In the genomic region with DNA sequence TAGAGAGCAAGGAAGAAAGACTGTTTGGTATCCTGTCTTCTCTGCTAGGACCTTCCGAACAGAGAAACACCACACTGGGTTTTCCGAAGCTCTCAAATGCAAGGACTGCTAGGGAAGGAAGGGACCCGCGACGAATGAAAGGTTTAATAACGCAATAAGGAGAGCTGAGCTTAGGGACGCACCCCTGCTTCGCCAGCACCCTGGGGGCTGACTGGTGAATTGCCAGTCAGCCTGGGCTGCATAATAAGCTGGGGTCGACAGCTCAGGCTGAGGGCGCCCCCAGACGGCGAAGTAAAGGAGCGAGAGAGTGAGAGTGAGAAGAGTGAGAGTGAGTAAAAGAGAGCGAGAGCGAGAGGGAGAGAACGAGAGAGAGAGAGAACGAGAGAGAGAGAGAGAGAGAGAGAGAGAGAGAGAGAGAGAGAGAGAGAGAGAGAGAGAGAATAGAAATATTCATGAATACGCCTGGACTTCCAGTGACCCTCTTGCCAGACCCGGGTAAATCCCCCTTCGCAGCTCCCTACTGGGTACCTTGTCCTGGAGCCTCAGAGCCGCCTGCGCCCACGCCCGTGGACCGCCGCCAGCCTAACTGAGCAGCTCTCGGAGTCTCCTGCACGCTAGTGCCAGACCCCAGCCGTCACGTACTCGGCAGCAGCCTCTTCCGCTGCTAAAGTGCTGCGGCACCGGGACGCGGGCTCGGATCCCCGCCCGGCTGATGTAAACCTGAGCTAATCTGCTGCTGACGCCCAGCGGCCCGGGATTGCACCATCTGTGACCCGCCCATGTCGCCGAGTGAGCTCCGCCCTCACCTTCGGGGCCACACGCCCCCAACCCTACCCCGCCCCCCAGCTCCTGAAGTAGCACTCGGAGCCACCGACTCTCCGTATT, we compare ENCODE assay signal across 1 mouse cellular context.
TF ChIP-seq lines count a peak whose summit lies in the region.

TSS of gene Trib3 (minus strand) at position 704 of the 885 bp plus-strand sequence.

TF ChIP-seq in CH12.LX, 34 proteins besides CTCF, POLR2A, EP300 and RAD21 (continued from another document):
- TF ChIP-seq JUN (IDR thresholded peaks at IDR 0.05; ENCODE audit: insufficient read depth, low read depth, low read length) (no peak), TBP (conservative IDR thresholded peaks at IDR 0.05; ENCODE audit: low read depth, low read length) (peak; percentile 64; the same call in 1 of the 2 replicates), NRF1 (IDR thresholded peaks at IDR 0.05; ENCODE audit: low read depth, low read length) (0 out of 2 replicates have a peak, but pooled peaks have one; percentile 11), UBTF (IDR thresholded peaks at IDR 0.05; ENCODE audit: low read depth, low read length) (no peak; the same call in 1 of the 2 replicates), SMC3 (IDR thresholded peaks at IDR 0.05; ENCODE audit: low read depth, low read length) (peak; percentile 62)
